Mouse (Mus musculus): ENCODE data around the gene Ublcp1. TPM values are rescaled to one million over a fixed set of nuclear protein-coding genes. Genes with fewer than 3 reads are reported as not detected.

Gene Ublcp1
- total and polyA plus RNA-seq, 2 experiments, result 6.2 to 35.0 TPM

DNA sequence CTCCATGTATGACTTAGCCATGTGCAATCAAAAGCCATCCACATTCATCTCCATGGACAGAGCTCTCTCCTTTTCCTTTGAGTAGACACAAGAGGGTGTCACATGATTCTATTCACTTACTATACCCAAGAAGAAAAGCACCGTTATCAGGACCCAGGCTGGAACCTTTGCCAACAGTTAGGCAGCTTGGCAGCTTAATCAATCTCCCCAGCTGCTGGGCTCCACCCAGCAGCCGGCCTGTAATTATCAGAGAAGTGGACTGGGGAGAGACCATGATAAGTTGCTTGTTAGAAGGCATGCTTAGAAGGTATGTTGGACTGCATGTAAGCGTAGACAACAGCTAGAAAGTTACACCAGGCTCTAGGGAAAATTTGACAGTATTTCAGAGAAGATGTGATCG, 38.6 kb upstream of the Ublcp1 start:
- Histone ChIP-seq H3K79me2 (ENCODE audit: control insufficient read depth, insufficient read depth, low read length) (no peaks in the 10 kb centered on the region), H3K27ac (replicated peaks; ENCODE audit: insufficient read depth, low read depth, low read length) (no peak overlapping the region), H3K36me3 (ENCODE audit: control insufficient read depth, insufficient read depth, low read length) (no peaks in the 10 kb centered on the region), H3K4me3 (ENCODE audit: insufficient read depth, low read depth, low read length) (no peak overlapping the region), H3K9ac (ENCODE audit: low read depth, low read length) (no peak overlapping the region), H3K27me3 (ENCODE audit: control insufficient read depth, insufficient read depth, low read length) (peaks cover 9% of the 10 kb centered on the region; the same call in 1 of the 2 replicates), H3K4me1 (ENCODE audit: control insufficient read depth, insufficient read depth, low read length) (no peaks in the 10 kb centered on the region)
- 79% methylated on average over 4 of the region's 4 CpGs for WGBS
- DNase-seq (ENCODE audit: extremely low read depth, low read depth, low spot score), result no peak
- no peak for TF ChIP-seq POLR2A (IDR thresholded peaks at IDR 0.05; ENCODE audit: extremely low read depth, insufficient read depth, low read length)
- no peak for TF ChIP-seq CTCF (IDR thresholded peaks at IDR 0.05; ENCODE audit: low read depth, low read length)

DNA sequence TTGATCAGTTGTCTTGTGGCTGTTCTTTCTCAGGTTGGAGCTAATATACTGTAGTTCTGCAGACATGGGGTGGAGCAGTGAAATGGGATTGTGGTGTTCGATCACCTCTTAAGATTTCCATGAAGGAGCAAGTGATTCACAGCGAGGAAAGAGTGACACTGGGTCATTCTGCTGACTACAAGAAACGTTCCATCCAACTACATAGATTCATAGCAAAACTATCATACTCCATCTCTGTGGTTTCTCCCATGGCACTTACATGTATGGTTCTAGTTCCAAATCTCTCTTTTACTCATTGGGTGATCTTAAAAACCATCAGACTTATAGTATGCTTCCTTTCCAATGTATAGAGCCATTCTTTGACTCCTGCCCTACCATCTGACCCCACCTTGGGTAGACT, 34.5 kb upstream of the Ublcp1 start:
- 94% methylated on average over 3 of the region's 3 CpGs for WGBS
- no peaks in the 10 kb centered on the region for H3K4me1 ChIP-seq (ENCODE audit: control insufficient read depth, insufficient read depth, low read length)
- H3K9ac ChIP-seq (ENCODE audit: low read depth, low read length), result no peak overlapping the region
- H3K36me3 ChIP-seq (ENCODE audit: control insufficient read depth, insufficient read depth, low read length), result no peaks in the 10 kb centered on the region
- no peak overlapping the region for H3K27ac ChIP-seq (replicated peaks; ENCODE audit: insufficient read depth, low read depth, low read length)
- DNase-seq (ENCODE audit: extremely low read depth, low read depth, low spot score), result no peak
- H3K4me3 ChIP-seq (ENCODE audit: insufficient read depth, low read depth, low read length), result no peak overlapping the region
- H3K79me2 ChIP-seq (ENCODE audit: control insufficient read depth, insufficient read depth, low read length), result no peaks in the 10 kb centered on the region
- TF ChIP-seq CTCF (IDR thresholded peaks at IDR 0.05; ENCODE audit: low read depth, low read length), result no peak
- H3K27me3 ChIP-seq (ENCODE audit: control insufficient read depth, insufficient read depth, low read length), result peaks cover 10% of the 10 kb centered on the region; the same call in 1 of the 2 replicates

DNA sequence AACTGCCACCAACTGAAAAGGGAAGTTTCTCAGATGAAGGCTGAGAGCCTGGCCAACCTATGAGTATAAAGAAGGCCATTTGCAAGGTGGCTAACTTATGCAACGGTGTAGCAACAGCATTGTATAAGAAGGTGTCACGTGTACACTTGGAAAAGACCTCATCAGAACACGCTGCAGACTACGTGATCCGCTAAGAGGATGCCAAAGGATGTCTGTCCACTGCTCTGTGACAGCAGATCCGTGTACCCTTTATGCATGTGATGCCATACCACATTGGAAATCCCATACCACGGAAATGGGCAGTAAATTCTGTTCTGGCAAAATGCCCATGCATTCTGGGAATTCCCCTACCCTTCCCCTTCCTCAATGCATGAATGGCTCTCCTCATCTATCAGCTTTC, 33.8 kb upstream of the Ublcp1 start:
- 85% methylated on average over 7 of the region's 7 CpGs for WGBS

DNA sequence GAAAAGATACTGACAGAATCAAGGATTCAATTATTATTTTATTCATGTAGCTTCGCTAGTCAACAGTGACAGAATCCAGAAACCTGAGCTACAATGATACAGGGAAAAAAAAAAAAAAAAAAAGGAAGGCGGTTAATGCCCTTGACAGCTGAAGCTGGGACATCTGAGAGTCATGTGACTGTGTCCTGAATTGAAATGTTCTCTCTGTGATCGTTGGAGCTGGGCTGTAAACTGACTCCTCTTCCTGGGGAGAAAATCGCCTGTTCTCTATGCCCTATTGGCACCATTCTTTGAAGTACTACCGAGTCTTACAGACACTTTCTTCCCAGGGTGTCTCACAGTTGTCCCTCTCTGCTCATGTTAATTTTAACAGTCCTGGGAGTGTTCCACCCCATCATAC, 32.6 kb upstream of the Ublcp1 start:
- Histone ChIP-seq H3K27ac (replicated peaks; ENCODE audit: insufficient read depth, low read depth, low read length) (no peak overlapping the region), H3K79me2 (ENCODE audit: control insufficient read depth, insufficient read depth, low read length) (no peaks in the 10 kb centered on the region), H3K4me3 (ENCODE audit: insufficient read depth, low read depth, low read length) (no peak overlapping the region), H3K9ac (ENCODE audit: low read depth, low read length) (no peak overlapping the region), H3K36me3 (ENCODE audit: control insufficient read depth, insufficient read depth, low read length) (no peaks in the 10 kb centered on the region), H3K4me1 (ENCODE audit: control insufficient read depth, insufficient read depth, low read length) (no peaks in the 10 kb centered on the region), H3K27me3 (ENCODE audit: control insufficient read depth, insufficient read depth, low read length) (peaks cover 13% of the 10 kb centered on the region; the same call in 1 of the 2 replicates)
- DNase-seq (ENCODE audit: extremely low read depth, low read depth, low spot score), result no peak
- no peak for TF ChIP-seq POLR2A (IDR thresholded peaks at IDR 0.05; ENCODE audit: extremely low read depth, insufficient read depth, low read length)
- no peak for TF ChIP-seq CTCF (IDR thresholded peaks at IDR 0.05; ENCODE audit: low read depth, low read length)
- 80% methylated on average over 5 of the region's 5 CpGs for WGBS

More for the DNA sequence above, 33.8 kb upstream of the Ublcp1 start:
- no peaks in the 10 kb centered on the region for H3K79me2 ChIP-seq (ENCODE audit: control insufficient read depth, insufficient read depth, low read length)
- TF ChIP-seq POLR2A (IDR thresholded peaks at IDR 0.05; ENCODE audit: extremely low read depth, insufficient read depth, low read length) (no peak), CTCF (IDR thresholded peaks at IDR 0.05; ENCODE audit: low read depth, low read length) (no peak)
- no peak overlapping the region for H3K4me3 ChIP-seq (ENCODE audit: insufficient read depth, low read depth, low read length)
- no peak overlapping the region for H3K9ac ChIP-seq (ENCODE audit: low read depth, low read length)
- H3K4me1 ChIP-seq (ENCODE audit: control insufficient read depth, insufficient read depth, low read length), result no peaks in the 10 kb centered on the region
- H3K36me3 ChIP-seq (ENCODE audit: control insufficient read depth, insufficient read depth, low read length), result no peaks in the 10 kb centered on the region
- H3K27ac ChIP-seq (replicated peaks; ENCODE audit: insufficient read depth, low read depth, low read length), result no peak overlapping the region
- H3K27me3 ChIP-seq (ENCODE audit: control insufficient read depth, insufficient read depth, low read length), result peaks cover 10% of the 10 kb centered on the region; the same call in 1 of the 2 replicates
- DNase-seq (ENCODE audit: extremely low read depth, low read depth, low spot score), result no peak

DNA sequence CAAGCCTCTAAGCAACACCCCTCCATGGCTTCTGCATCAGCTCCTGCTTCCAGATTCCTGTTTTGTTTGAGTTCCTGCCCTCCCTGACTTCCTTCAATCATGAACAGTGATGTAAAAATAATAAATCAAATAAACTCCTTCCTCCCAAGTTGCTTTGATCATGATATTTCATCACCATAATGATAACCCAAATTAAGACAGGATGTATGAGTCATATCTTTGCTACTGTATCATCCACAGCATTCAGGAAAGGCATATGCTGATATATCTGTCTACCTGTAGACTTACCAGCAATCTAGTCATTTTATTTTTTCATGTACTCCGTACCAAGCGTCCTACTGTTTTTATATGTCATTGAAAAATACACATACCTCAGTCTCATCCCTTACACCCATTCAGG, 31.2 kb upstream of the Ublcp1 start:
- Histone ChIP-seq H3K36me3 (ENCODE audit: control insufficient read depth, insufficient read depth, low read length) (no peaks in the 10 kb centered on the region), H3K4me1 (ENCODE audit: control insufficient read depth, insufficient read depth, low read length) (no peaks in the 10 kb centered on the region), H3K79me2 (ENCODE audit: control insufficient read depth, insufficient read depth, low read length) (no peaks in the 10 kb centered on the region), H3K9ac (ENCODE audit: low read depth, low read length) (no peak overlapping the region), H3K4me3 (ENCODE audit: insufficient read depth, low read depth, low read length) (no peak overlapping the region), H3K27ac (replicated peaks; ENCODE audit: insufficient read depth, low read depth, low read length) (no peak overlapping the region), H3K27me3 (ENCODE audit: control insufficient read depth, insufficient read depth, low read length) (peaks cover 16% of the 10 kb centered on the region; the same call in 1 of the 2 replicates)
- no peak for DNase-seq (ENCODE audit: extremely low read depth, low read depth, low spot score)
- 92% methylated on average over 2 of the region's 2 CpGs for WGBS
- no peak for TF ChIP-seq CTCF (IDR thresholded peaks at IDR 0.05; ENCODE audit: low read depth, low read length)
- TF ChIP-seq POLR2A (IDR thresholded peaks at IDR 0.05; ENCODE audit: extremely low read depth, insufficient read depth, low read length), result no peak

DNA sequence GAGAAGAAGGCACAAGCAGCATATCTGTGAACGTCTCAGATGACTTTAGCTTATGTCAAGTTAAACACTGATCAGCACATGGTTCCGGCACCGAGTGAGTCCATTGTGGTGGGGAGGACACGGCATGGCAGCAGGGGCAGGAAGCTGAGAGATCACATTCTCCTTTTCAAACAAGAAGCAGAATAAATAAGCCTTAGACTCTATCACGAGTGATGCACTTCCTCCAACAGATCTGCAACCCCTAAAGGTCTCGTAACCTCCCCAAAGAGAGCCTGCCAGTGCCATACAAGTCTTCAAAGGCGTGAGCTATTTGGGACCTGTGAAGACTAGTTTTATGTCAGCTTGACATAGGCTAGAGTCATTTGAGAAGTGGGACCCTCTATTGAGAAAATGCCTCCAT, 30.7 kb upstream of the Ublcp1 start:
- Histone ChIP-seq H3K4me1 (ENCODE audit: control insufficient read depth, insufficient read depth, low read length) (0 out of 2 replicates have a peak, but pooled peaks cover 3% of the 10 kb centered on the region), H3K36me3 (ENCODE audit: control insufficient read depth, insufficient read depth, low read length) (no peaks in the 10 kb centered on the region), H3K27ac (replicated peaks; ENCODE audit: insufficient read depth, low read depth, low read length) (no peak overlapping the region), H3K79me2 (ENCODE audit: control insufficient read depth, insufficient read depth, low read length) (no peaks in the 10 kb centered on the region), H3K9ac (ENCODE audit: low read depth, low read length) (no peak overlapping the region), H3K27me3 (ENCODE audit: control insufficient read depth, insufficient read depth, low read length) (peaks cover 13% of the 10 kb centered on the region; the same call in 1 of the 2 replicates), H3K4me3 (ENCODE audit: insufficient read depth, low read depth, low read length) (no peak overlapping the region)
- DNase-seq (ENCODE audit: extremely low read depth, low read depth, low spot score), result no peak
- TF ChIP-seq CTCF (IDR thresholded peaks at IDR 0.05; ENCODE audit: low read depth, low read length) (no peak), POLR2A (IDR thresholded peaks at IDR 0.05; ENCODE audit: extremely low read depth, insufficient read depth, low read length) (no peak)
- WGBS, result 75% methylated on average over 7 of the region's 7 CpGs
